Mouse (Mus musculus) heart, postnatal 36 days (tissue): Measurements from ENCODE around the gene Rabgap1l. TPM values are rescaled to one million over a fixed set of nuclear protein-coding genes. Genes with fewer than 3 reads are reported as not detected.
"Not testable (repeated sequence)": the region's sequence is repeated elsewhere in the genome, so short reads cannot be mapped to it uniquely, and the experiment has no call there.

Experiments
- DNase-seq, 2 experiments: peaks; one replicate each; pipeline ENCODE4 v3.0.0; 2021 to 2022
- intact Hi-C: fragments of 180-260 bp; cut with DNase I; formaldehyde crosslinking; loops from one replicate; pipeline ENCODE4 v1.15.1; 2025
- total RNA-seq, 2 experiments: library from RNA; stranded (reverse); gene quantifications; 2 replicates each; pipeline ENCODE4 v1.2.3; 2021

Rabgap1l gene
- total RNA-seq, 2 experiments from 2014 or later, result 80.3 to 83.6 TPM

DNA sequence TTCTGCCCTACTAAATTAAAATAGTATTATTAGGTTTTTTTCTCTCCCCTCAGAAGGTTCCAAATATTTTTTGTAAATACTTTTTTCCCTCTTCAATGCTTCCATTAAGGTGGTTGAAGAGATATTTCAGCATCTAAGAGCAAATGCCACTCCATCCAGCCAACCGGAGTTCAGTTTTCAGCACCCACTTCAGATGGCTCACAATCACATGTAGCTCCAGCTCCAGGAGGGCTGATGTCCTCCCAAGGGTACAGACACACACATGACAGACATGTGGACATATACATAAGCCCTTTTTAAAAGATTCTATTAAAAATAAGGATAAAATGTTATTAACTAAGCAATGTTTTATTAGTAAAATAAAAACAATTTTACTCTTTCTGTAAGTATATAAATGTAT lies 79.6 kb downstream of the Rabgap1l start:
- no peak for DNase-seq
- intact Hi-C loops, result no loop called here

DNA sequence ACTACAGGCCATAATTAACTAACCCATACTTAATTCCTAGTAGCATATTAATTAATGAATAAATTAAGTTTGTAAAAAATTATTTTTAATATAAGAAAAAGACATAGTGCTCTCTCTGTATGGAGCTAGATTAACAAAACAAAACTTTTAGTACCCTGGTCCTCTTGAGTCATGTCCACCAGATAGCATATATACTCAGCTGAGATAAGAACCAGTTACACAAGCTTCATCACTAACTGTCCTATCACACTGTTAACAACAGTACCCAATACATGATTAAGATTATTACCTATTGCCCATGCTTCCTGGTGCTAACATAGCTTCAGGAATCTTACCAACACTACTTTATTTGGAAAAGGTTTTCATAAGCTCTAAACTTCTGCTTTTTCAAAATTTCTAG lies 82.5 kb downstream of the Rabgap1l start:
- no peak for DNase-seq
- intact Hi-C loops, result no loop called here

DNA sequence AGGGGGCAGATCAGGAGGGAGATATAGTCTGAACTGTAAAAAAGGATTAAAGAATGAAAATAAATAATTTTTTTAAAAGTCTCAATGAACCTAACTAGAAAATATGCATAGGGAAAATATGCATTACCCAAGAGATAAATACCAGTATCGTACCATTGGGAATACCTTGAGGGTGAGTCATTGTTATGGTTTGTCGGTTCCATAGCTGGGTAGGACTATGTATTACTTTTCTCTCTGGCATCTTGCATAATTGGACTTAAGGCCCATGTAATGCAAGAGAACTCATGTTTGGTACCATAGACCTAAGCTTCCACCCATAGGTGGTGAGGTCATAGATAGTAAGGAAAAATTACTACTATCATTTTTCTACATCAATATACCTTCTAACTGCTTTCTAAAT lies 88.4 kb downstream of the Rabgap1l start:
- no peak for DNase-seq
- intact Hi-C loops, result no loop called here

DNA sequence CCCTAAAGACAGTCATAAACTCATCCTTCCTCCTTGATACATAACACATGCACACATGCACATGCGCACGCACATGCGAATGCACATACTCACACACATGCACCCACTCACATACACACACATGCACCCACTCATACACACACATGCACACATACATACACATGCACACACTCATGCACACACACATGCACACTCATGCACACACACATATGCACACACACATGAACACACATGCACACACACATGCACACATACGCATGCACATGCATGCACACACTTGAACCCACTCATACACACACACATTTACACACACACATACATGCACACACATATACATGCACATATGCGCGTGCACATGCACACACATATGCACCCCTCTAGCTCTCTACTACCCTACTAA lies 89.2 kb downstream of the Rabgap1l start:
- intact Hi-C loops, result no loop called here
- no peak for DNase-seq

DNA sequence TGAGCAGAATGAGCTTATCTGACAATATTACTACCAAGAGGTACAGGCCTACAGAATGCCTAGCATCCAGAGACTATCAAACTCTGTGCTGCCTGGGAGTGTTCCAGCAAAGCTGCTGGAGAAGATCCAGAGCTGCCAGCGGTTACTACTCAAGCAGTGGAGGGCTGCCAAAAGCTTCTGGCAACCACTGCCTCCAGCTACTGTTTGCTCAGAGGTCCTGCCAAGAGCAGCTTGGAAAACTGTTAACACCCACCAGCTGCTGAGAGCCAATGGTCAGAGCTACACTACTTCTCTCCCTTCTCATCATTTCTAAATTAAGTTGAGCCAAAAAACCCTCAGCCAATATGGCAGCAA lies 99.9 kb downstream of the Rabgap1l start:
- intact Hi-C loops, result loop anchor here (10.0 kb wide), 1 partner anchor 158 kb away; no protein-coding TSS in a partner anchor
- DNase-seq, result peak; percentile 94 to 96

DNA sequence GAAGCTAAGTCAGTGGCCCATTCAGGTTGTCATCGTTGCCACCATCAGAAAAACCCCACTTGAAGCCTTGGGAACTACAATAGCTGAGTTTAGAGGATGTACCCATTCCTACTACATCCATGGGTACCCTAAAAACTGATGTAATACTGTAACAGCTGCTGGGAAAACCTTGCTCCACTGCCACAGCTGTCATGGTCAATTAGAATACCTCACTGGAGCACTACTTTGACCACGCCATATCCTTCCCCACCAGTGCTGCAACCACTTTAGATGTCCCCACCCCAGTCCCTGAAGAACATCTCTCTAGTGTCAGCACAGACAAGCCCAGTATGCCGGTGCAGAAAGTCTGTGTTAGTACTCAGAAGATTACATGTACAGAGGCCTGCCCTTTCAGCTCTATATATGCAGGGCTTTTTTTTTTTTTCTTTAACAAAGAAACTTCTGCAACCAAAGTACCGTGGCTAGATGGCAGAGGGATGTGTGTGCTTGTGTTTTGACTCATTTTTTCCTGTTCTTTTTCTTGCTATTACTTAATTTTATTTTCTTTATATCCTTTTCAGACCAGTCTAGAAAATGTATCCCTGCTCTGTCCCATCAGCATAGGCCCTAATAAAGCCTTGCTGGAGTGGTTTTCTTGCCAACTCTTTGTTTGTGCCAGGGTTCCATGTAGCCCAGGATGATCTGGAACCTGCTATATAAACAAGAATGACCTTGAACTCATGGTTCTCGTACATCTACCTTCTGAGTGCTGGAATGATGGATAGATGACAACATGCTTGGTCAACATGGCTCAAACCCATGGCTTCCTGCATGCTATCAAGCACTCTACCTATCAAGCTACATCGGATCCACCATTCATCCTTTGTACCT lies 100.6 kb downstream of the Rabgap1l start:
- intact Hi-C loops, result loop anchor here (10.0 kb wide), 1 partner anchor 158 kb away; no protein-coding TSS in a partner anchor

DNA sequence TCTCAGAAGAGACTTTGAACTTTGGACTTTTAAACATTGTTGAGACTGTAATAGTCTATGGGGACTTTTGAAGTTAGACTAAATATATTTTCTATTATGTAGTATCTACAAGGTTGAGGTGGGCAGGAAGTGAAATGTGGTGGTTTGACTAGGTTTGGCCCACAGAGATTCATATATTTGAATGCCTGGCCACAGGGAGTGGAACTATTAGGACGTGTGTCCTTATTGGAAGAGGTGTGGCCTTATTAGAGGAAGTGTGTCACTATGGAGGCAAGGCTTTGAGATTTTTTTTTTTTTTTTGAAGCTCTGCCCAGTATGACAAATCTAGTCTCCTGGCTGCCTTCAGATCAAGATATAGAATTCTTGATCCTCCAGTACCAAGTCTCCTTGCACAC lies 101.8 kb downstream of the Rabgap1l start:
- intact Hi-C loops, result loop anchor here (10.0 kb wide), 1 partner anchor 156 kb away; no protein-coding TSS in a partner anchor

More for the DNA sequence above, 100.6 kb downstream of the Rabgap1l start:
- no peak for DNase-seq

DNA sequence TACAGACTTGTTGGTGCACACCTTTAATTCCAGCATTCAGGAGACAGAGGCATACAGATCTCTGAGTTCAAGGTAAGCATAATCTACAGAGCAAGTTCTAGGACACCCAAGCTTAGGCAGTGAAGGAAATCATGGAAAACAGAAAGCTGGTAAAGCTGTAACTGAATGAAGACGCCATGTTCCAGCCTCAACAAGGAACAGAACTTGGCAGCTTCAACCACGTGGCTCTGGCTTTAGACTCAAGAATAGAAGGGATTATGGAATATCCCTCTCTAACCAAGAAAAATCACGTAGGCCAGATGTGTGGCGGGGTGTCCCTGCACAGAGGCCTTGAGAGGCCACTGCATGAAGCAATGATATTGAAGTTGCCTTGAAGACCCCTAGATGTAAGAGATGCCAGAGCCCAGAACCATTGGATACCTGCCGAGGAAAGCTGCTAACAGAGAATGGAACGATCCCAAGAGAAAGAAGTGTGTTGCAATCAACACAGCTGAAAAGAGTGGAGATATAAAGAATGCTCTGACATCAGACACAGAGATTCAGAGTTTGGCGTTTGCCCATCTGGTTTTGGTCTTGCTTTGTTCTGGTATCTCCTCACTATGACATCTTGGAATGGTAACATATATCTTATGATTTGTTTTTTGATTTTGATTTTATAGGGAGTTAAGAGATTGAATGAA lies 102.4 kb downstream of the Rabgap1l start:
- peak in 1 of 2 experiments; percentile 49 for DNase-seq
- intact Hi-C loops, result loop anchor here (10.0 kb wide), 1 partner anchor 156 kb away; no protein-coding TSS in a partner anchor

More for the DNA sequence above, 101.8 kb downstream of the Rabgap1l start:
- no peak for DNase-seq

DNA sequence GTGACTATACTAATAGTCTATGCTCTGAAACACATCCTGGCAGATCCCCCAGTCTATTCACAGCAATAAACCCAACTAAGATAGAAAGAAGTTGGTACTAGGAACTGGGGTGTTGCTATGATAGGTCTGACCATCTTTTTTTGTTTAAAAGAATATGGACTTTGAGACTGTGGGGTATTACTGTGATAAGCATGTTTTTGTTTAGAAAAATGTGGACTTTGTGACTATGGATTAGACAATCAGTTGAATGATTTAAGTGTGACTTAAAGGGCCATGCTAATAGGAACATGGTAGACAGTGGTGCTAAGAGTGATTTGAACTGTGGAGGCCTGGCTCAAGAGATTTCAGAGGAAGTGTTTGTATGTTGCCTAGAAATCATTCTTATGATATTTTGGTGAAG lies 103.5 kb downstream of the Rabgap1l start:
- intact Hi-C loops, result no loop called here
- DNase-seq, result no peak

DNA sequence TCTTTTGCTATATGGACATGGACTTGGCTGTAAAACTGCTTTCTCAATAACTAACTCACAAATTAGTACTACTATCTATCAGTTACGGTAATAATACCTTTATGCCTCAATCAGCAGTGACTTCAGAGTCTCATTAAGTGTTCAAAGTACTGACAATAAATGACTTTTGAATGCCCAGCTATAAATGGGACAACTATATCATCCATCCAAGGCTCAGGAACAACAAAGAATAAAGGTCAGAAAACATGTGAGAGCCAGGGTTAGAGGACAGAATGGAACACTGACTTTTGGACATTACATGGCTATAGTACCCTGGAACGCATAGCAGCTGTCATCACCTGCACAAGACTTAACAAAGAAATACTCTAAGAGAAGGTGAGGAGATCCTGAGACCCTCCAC lies 108.8 kb downstream of the Rabgap1l start:
- intact Hi-C loops, result no loop called here
- DNase-seq, result no peak

DNA sequence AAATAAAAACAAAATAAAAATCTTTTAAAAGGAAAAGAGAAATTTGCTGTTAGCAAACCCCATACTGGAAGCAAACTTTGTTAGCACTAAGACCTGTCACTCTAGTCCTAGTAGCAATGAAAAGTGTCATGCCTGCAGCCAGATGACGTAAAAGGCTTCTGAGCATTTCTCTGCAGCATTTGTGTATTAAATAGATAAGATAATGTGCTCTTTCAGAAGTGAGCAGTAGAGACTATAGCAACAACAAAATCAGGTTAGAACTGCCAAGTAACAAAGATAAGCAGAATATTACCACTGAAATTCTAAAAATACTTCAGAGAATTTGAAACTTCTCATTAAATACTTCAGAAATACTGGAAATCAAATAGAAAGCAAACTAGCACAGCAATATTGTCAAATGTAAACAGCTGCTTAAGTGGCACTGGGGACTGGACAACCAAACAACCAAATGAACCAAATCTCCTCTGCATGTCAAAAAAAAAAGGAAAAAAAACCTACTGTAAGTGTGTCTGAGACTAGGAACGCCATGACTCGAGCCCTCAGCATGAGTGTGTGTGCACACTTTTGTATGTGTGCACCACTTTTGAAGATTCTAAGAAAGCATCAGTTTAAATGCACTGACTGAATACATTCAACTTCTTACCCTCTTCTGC lies 111.5 kb downstream of the Rabgap1l start:
- DNase-seq, result no peak
- intact Hi-C loops, result no loop called here

DNA sequence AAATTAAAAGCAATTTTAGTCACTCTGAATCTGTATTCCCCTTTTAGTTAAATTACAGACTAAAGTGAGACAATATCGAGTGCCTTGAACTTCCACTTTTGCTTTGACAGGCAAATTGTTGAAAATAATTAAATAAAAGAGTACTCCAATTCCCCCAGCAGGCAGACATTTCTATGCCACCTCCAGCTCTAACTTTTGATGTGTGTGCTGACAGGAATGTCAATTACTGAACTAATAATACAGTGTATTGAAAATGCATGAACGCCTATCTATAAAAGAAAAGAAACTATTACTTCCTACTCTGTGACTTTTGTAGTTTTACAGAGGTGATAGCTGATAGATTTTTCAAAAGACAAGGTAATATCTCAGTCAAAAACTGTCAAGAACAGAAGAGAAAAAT lies 118.2 kb downstream of the Rabgap1l start:
- DNase-seq, result no peak
- intact Hi-C loops, result no loop called here

DNA sequence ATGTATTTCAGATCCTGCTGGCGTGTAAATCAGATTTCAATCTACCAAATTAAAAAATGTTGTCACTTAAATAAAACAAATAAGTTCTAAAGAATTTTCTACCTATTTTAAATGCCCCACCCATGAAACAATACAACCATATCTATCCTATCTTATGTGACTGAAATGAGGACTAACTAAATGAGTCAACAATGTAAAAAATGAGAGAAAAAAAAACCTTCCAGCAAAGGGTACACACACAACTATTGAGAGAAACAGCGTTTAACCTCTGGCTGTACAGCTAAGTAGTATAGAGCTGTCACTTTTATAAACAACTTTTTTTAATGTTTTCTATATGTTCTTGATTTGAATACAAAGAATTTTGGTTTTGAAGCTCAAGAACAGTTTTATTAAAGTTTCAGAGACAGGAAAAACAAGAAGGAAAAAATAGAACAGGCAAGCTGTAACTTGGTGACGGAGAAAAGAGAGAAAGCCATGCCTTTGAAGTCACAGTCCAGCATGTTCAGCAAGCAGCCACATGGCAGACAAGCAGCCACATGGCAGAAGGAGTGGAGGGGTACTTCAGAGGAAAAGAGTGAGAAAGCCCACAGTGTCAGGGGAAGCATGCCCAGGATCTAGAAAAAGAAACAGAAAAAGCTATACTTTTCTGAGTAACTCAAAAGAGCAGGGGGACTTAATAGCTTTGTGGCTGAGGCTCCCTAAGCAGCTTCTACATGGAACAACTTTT lies 120.8 kb downstream of the Rabgap1l start:
- intact Hi-C loops, result no loop called here
- no peak for DNase-seq

DNA sequence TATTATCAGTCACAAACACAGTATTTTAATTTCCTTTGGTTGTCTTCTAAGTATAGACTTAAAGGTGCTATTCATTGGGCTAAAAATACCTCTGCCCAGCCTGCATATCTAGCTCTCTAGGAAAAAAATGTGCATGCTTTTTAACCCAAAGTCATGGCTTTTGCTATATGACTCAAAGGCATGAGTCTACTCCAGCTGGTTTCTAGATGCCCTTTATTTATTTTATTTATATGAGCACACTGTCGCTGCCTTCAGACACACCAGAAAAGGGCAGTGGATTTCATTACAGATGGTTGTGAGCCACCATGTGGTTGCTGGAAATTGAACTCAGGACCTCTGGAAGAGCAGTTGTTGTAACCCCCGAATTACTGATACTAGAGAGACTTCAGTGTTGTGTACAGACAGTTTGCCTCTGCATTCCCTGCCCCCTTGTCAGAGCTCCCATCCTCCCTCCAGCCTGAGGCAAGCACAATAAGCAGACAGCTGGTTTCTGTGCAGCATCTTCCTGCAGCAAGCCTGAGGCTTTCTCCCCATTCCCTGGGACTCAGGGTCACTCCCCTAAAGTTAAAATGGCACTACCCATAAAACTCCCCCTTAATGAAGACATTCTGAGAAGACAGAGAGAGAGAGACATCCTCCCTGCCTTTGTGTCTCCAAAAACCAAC lies 137.1 kb downstream of the Rabgap1l start:
- DNase-seq, result no peak
- intact Hi-C loops, result no loop called here

DNA sequence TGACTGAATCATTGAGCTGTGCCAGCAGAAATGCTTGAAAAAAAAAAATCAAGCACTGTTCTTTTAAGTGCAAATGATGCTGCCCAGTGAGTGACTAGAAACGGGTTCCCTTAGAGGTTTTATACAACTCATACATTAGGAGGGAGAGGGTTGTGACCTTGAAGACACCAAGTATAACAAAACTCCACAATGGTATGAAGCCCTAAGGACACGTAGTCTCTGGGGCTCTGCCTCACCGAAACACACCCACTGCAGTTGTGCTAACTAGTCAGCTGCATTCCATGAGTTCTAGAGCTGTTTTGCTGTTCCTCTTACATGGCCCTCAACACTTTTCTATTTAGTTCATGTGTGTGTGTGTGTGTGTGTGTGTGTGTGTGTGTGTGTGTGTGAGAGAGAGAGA lies 141.3 kb downstream of the Rabgap1l start:
- intact Hi-C loops, result no loop called here
- DNase-seq, result no peak

DNA sequence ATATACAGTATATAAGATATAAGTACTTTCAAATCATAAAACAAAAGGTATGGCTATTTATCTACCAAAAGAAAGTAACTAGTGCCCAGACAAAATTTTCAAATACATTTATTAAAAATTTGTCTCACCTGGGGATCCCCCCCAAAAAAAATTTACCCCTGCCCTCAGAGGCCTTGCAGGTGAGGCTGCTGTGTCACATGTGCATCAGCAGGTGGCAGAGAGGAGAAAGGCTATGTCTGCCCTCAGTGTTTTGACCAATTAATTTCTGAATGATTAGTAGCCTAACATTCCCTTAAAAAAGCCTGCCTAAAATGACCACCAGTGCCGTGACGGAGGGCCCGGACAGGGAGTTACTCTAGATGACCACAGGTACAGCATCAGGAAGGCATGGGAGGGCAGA lies 147.6 kb downstream of the Rabgap1l start:
- intact Hi-C loops, result no loop called here
- no peak for DNase-seq

DNA sequence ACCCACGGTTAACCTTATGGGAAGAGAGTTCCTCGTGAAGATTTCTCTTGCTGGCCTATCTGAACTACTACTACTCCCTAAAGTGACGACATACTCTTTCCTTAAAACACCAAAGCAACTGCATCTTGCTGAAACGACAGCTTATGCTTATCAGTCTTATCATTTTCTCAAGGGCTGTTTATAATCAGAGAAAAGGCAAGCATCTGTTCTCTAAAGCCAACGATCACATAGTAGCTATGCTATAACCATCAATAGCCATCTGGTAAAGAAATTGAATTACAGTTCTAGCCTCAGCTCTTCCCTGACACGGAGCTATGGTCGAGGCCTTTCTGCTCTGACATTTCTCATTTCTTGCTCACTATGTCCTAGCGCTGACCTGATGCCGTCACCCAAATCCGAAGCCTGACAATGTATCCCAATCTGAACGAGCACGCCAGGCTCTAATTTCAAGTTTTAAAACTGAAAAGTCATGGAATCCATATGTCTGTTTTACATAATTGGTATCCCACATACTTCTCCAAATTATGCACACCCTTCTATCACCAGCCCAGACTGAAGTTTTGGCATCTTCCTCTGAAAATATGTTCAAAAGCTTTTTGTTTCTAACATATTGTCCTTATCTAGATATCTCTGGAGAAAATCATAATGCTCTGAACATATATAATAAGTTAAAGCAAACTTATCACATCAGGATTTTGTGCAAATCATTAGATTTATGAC lies 164.6 kb downstream of the Rabgap1l start:
- no peak for DNase-seq
- intact Hi-C loops, result no loop called here

DNA sequence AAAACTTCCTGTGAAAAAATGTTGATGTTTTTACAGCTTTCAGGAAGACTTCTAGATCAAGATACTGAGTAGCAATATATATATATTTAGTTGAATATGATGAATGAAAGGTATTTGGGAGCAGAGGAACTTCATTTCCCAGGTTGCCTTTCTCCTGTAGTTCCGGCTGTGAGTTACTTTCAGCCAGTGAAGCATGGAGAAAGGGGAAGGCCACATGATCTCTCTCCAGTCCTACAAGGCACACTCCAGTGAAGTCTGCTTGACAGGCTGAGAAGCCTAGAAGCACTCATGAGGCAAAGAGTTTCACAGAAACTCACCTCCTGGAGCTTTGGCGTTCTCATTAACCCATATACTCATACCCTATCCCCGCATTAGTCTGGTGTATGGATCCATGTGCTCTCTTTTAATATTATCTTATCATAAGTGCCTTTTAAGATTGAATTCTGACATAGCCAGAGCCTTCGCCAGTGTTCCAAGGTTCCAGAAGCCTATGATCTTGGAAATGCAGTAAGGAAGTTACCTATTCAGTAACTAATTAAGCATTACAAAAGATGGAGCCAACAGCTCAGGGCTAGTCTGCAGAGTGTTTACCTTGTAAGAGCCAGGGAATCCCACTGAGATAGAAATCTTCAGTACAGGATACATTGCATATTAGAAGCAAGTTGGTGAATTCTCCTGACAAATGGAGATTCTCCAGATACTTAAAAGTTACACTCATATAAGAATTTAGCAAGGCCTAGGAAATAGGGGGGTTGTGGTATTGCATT lies 168.5 kb downstream of the Rabgap1l start:
- intact Hi-C loops, DNase-seq: not testable (repeated sequence)

DNA sequence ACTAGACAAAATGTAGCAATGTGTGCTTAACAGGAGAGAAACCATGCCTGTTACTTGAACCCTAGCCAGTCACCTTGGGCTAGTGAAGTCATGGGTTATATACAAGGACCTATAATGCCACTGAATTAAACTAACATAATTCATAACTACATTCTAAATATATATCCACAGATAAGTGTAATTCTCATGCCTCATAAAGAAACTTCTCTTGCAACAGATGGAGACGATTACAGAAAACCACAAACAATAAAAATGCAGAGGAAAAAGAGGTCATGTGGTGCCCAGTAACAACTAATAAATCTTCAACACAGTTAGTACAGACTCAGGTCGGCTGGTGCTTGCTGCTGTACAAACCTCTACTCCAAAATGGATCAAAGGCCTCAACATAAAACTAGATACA lies 174.8 kb downstream of the Rabgap1l start:
- intact Hi-C loops, result no loop called here
- DNase-seq, result no peak
